Mouse (Mus musculus) limb, embryonic 13.5 days (tissue): ENCODE measurements around the gene Rassf8. TPM values are rescaled to one million over a fixed set of nuclear protein-coding genes. Genes with fewer than 3 reads are reported as not detected.

ENCODE experiments used
- polyA plus RNA-seq: library from polyadenylated mRNA; unstranded; fragments of >200 nt; fragmentation: Nextera tagmentation; extraction: Ambion mirVana; gene quantifications from 2 replicates; pipeline ENCODE4 v1.2.1, GENCODE M21; 2015

Gene Rassf8
- polyA plus RNA-seq, 1 experiment from 2014 or later: 14.0 TPM

Other genes starting within 250 kb of the Rassf8 start
- gene Lmntd1, start 132.4 kb upstream of the Rassf8 start, polyA plus RNA-seq: 0.50 TPM in 2 replicates
- not detected in 2 replicates for gene Tuba3b, start 131.0 kb upstream of the Rassf8 start, polyA plus RNA-seq
- gene Bhlhe41, start 118.8 kb downstream of the Rassf8 start, polyA plus RNA-seq: 2.7 and 2.9 TPM in 2 replicates
- gene Sspn, start 184.9 kb downstream of the Rassf8 start, polyA plus RNA-seq: 16.4 and 16.5 TPM in 2 replicates